Mouse (Mus musculus): ENCODE results near the gene Gpsm1.

Gene Gpsm1

DNA sequence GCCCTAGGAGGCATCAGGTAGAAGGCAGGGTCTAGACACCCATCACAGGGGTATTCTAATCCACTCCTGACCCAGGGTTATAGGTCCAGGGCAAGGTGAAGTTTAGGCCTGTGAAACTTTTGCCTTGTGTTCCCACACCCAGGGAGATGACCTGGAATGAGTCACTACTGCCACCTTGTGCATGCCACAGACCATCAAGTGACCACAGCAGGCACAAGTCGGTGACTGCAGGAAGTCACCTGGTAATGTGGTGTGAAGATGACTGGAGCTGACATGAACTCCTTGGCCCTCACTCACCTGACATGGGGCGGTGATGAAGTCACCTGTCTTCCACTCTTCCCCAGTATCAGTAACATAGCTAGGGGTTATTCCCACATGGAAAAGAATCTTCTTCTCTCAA lies 2.5 kb upstream of the Gpsm1 start:
- no peak for DNase-seq (ENCODE audit: low read depth, low spot score)

DNA sequence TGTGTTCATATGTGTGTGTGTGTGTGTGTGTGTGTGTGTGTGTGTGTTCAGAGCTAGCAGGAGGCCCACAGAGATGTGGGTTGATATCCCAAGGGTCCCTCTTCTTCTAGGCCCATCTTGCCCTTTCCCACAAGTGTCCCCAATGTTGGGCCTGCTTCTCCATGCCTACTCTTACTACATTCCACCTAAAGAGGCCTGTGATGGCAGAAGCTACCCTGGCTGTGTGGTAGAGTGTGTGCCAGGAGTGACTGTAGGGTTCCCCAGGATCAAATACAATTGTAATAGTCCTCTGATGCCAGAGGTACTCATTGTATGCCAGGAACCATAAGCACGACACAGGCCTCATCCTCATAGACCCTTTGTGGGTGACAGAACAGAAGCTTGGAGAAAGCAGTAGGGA lies 1.9 kb upstream of the Gpsm1 start:
- no peak for DNase-seq (ENCODE audit: low read depth, low spot score)

GRCm38 (mm10) chr2:26314281-26315071 lies 839 bp upstream of the Gpsm1 start:
- DNase-seq (ENCODE audit: low read depth, low spot score): peak; percentile 76

DNA sequence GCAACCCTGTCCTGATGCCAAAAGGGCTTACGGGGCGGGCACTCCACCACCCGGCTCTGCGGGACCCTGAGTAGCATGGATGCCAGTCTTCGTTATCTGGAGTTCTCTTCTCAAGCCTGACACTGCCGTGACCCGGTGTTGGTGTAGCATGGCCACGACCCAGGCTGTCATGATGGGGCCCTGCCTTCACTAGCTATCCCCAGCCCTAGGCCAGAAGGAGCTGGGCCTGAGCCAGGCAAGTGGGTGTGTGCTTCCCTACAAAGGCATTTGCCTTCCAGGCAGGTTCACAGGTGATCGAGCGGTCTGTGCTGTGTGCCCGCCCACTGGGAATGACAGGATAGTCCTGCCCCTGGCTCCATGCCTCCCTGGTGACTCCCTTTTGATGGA lies 603 bp downstream of the Gpsm1 start:
- peak; percentile 66 for DNase-seq (ENCODE audit: low read depth, low spot score)

- peak; percentile 76 for DNase-seq (ENCODE audit: low read depth, low spot score)
These were observed 1.4 kb downstream of the Gpsm1 start for GRCm38 (mm10) chr2:26316576-26317246.

- DNase-seq (ENCODE audit: low read depth, low spot score): no peak
These were observed 2.1 kb downstream of the Gpsm1 start for GRCm38 (mm10) chr2:26317371-26317770.

DNA sequence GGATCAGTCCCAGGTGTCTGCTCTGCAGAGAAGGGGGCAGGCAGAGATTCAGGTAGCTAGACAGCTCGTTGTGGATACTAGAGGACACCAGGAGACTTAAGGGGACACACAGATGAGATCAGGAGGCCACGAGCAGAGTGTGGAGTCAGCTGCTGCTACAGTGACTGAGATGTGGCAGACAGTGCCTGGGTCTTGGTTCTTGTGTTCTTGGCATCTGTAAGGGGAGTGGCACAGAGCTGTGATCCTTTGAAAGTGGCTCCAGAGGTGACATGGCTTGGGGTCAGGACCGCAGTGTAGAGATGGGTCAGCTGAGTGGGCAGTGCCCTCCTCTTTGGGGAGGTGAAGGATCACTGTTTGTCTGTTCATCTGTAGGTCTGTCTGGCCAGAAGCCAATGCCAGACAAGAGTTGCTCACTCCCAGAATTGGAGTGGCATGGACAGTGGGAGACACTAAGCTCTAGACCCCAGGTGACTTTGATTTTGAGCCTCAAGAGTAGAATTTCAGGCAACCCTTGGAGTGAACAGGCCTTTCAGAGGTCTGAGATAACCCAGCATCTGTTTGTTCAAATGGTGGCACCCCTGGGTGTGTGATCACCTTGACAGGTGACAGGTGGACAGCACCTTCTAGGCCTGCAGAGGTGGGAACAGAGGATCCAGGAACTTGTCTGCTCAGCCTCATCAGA lies 2.8 kb downstream of the Gpsm1 start:
- DNase-seq (ENCODE audit: low read depth, low spot score): no peak

- no peak for DNase-seq (ENCODE audit: low read depth, low spot score)
These were observed 3.8 kb downstream of the Gpsm1 start for GRCm38 (mm10) chr2:26319109-26319508.

GRCm38 (mm10) chr2:26319519-26320244 lies 4.4 kb downstream of the Gpsm1 start:
- DNase-seq (ENCODE audit: low read depth, low spot score): no peak

- no peak for DNase-seq (ENCODE audit: low read depth, low spot score)
These were observed 5.2 kb downstream of the Gpsm1 start for GRCm38 (mm10) chr2:26320245-26321185.

- no peak for DNase-seq (ENCODE audit: low read depth, low spot score)
These were observed 8.4 kb downstream of the Gpsm1 start for GRCm38 (mm10) chr2:26323589-26324325.

- DNase-seq (ENCODE audit: low read depth, low spot score): peak; percentile 57
These were observed 9.6 kb downstream of the Gpsm1 start for GRCm38 (mm10) chr2:26324917-26325316.

- peak; percentile 85 for DNase-seq (ENCODE audit: low read depth, low spot score)
These were observed 10.3 kb downstream of the Gpsm1 start for GRCm38 (mm10) chr2:26325386-26326181.

DNA sequence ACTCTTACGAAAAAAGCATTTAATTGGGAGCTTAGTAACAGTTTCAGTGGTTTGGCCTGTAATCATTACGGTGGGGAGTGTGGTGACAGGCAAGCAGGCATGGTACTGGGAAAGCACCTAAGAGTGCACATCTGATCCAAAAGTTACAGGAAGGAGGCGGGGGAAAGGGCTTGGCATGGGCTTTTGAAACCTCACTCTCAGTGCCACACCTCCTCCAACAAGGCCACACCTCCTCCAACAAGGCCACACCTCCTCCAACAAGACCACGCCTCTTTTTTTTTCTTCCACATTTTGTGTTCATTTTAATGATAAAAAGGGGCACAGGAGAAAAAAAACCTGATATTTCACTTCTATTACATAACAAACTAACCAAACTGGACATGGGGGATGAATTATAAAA lies 12.5 kb downstream of the Gpsm1 start:
- DNase-seq (ENCODE audit: low read depth, low spot score): peak; percentile 58

DNA sequence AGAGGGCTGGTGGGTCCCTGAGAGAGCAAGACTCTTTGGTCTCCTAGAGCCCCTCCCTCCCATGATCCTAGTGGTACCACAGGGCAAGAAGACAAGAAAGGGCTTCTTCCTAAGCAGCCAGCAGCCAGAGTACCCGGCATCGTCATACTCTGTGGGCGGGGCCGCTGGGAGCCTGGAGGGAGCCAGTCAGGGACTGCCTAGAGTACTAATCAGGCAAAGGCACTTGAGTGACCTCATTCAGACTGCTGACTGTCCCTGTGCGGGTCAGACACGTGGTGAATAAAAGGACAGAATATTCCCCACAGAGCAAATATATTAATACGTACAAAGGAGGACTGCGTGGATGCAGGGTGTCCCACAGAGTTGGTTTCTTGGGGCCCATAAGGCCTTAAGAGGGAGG lies 14.1 kb downstream of the Gpsm1 start:
- DNase-seq (ENCODE audit: low read depth, low spot score): no peak

DNA sequence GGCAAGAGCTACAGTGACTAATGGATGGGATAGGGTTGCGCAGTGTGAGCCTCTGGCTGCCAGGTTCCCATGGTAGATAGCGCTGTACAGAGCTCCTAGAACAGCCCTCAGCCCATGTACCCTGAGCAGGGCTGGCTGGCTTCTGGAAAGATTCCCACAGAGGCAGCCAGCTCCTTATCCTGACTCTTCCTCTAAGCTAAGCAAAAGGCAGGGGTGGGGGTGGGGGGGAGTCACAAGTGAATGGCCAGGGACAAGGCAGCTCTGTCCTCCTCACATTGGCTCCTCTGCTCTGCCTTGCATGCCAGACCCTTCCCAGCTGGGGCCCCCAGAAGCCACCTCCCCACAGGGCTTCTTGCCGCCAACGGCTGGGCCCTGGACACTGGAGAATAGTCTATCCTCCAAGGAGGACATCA lies 14.7 kb downstream of the Gpsm1 start:
- no peak for DNase-seq (ENCODE audit: low read depth, low spot score)

DNA sequence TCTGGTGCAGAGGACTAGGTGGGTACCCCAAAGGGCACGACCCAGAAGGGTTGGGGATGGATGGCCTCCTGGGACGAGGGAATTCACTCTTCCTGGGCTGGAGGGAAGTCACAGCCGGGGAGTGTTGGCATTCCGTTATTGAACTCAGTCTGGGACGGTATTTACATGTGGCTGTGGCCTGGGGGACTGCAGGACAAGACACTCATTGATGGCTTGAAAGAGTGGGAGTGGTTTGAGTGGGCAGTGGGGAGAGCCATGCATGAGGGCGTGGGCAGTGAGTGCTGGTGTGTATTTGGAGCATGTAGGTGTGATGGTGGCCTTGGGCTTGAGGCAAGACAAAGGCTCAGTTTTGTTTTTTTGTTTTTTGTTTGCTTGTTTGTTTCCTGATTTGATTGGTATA lies 15.4 kb downstream of the Gpsm1 start:
- no peak for DNase-seq (ENCODE audit: low read depth, low spot score)

- DNase-seq (ENCODE audit: low read depth, low spot score): no peak
These were observed 23.2 kb downstream of the Gpsm1 start for GRCm38 (mm10) chr2:26338302-26339203.
